Mouse (Mus musculus) ES-E14 (cell line): ENCODE data around the gene D5Ertd579e.

Experiments used
- CHD2 ChIP-seq: IDR thresholded peaks from 2 replicates; pipeline ENCODE4 v1.6.1; 2014; ENCODE audit warnings: mild to moderate bottlenecking, low read depth, low read length, inconsistent platforms
- HCFC1 ChIP-seq: IDR thresholded peaks from 2 replicates; pipeline ENCODE4 v1.6.1; 2012; ENCODE audit warnings: low read length, inconsistent platforms, borderline replicate concordance; ENCODE audit not compliant: insufficient read depth
- MAFK ChIP-seq: IDR thresholded peaks from 2 replicates; pipeline ENCODE4 v1.6.1; 2014; ENCODE audit warnings: mild to moderate bottlenecking, low read depth, low read length, inconsistent platforms; ENCODE audit not compliant: insufficient read depth
- ZC3H11A ChIP-seq: IDR thresholded peaks from 2 replicates; pipeline ENCODE4 v1.6.1; 2012; ENCODE audit warnings: low read depth, mild to moderate bottlenecking, inconsistent platforms, low read length, borderline replicate concordance
- ZNF384 ChIP-seq: IDR thresholded peaks from 2 replicates; pipeline ENCODE4 v1.6.1; 2012; ENCODE audit warnings: low read depth, low read length, inconsistent platforms

DNA sequence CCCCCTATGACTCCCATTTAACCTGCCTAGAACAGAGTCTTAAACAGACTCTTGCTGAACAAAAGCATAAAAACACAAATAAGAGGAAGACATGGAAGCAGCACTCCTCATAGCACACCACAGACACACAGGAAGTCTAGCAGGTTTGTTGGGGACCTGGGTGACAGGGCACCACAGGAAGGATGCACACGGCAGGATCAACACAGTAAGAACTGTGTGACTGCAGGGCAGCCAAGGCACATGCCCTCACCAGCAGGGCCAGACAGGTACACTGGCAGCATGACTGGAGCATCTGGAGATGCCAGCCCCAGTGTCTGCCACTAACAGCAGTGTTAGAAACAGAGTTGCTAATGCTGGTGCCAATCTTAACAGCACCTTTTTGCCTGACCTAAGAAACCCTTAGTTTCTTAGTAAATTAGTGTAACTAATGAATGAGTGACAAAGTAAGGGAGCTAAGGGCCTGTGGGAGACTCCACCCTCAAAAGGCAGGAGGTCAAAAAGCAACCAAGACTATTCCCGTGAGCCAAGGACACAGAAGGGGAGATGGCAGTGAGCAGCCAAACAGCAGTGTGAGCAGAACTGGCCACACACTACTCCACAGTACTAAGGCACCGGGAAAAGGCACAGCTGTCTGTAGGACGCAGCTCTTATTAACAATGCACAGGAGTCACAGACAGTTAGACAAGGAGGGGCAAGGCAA lies 125.1 kb downstream of the D5Ertd579e start:
- TF ChIP-seq MAFK, result no peak
- TF ChIP-seq HCFC1, result no peak
- TF ChIP-seq ZC3H11A, result no peak
- no peak for TF ChIP-seq CHD2
- no peak for TF ChIP-seq ZNF384
